Mouse (Mus musculus) midbrain, postnatal 0 days (tissue): Measurements from ENCODE around the gene Ly6g5b. TPM values are rescaled to one million over a fixed set of nuclear protein-coding genes. Genes with fewer than 3 reads are reported as not detected.

Experiments used
- ATAC-seq: fragments of 200-750 bp; cut with Nextera tagmentation; 2 replicates; pipeline ENCODE4 v1.8.0; 2017; ENCODE audit warnings: moderate number of reproducible peaks, mild to moderate bottlenecking, moderate TSS enrichment, moderate library complexity; ENCODE audit not compliant: low FRiP score
- DNase-seq: peaks from one replicate; pipeline ENCODE4 v3.0.0-alpha.2; 2015; ENCODE audit warnings: low spot score
- H3K27ac ChIP-seq: fragments of 300-500 bp; sonication (generic); 2 replicates; pipeline ENCODE4 v1.5.1; 2014; ENCODE audit warnings: low read depth, mild to moderate bottlenecking, low read length, mixed read lengths
- H3K27me3 ChIP-seq: fragments of 300-500 bp; sonication (generic); 2 replicates; pipeline ENCODE4 v1.6.1; 2014; ENCODE audit warnings: low read length, control low read depth, mixed read lengths; ENCODE audit not compliant: insufficient read depth
- H3K36me3 ChIP-seq: fragments of 300-500 bp; sonication (generic); 2 replicates; pipeline ENCODE4 v1.6.1; 2014; ENCODE audit warnings: low read length, control low read depth, mixed read lengths; ENCODE audit not compliant: insufficient read depth
- H3K4me1 ChIP-seq: fragments of 300-500 bp; sonication (generic); 2 replicates; pipeline ENCODE4 v1.6.1; 2014; ENCODE audit warnings: mild to moderate bottlenecking, control low read depth, antibody characterized with exemption, low read length, mixed read lengths; ENCODE audit not compliant: insufficient read depth
- H3K4me2 ChIP-seq: fragments of 300-500 bp; sonication (generic); 2 replicates; pipeline ENCODE4 v1.6.1; 2014; ENCODE audit warnings: low read depth, mild to moderate bottlenecking, low read length, mixed read lengths; ENCODE audit not compliant: poor library complexity, severe bottlenecking
- H3K4me3 ChIP-seq: fragments of 300-500 bp; sonication (generic); 2 replicates; pipeline ENCODE4 v1.5.1; 2014; ENCODE audit warnings: low read depth, mild to moderate bottlenecking, low read length, moderate library complexity
- H3K9ac ChIP-seq: fragments of 300-500 bp; sonication (generic); replicated peaks from 2 replicates; pipeline ENCODE4 v1.6.1; 2014; ENCODE audit warnings: mild to moderate bottlenecking, low read length, moderate library complexity, mixed read lengths; ENCODE audit not compliant: poor library complexity, severe bottlenecking
- H3K9me3 ChIP-seq: fragments of 300-500 bp; sonication (generic); 2 replicates; pipeline ENCODE4 v1.6.1; 2016; ENCODE audit warnings: low read length, control low read depth
- CTCF ChIP-seq: IDR thresholded peaks from 2 replicates; pipeline ENCODE4 v1.5.1; 2016; ENCODE audit warnings: antibody characterized with exemption, mild to moderate bottlenecking
- WGBS: fragments of 180-500 bp; shearing (Covaris S2); extraction: QIAGEN DNeasy Blood & Tissue Kit; methylation state at CpG from one replicate; pipeline ENCODE4 v1.1.7; 2014; 5-methylcytosine and 5-hydroxymethylcytosine counted together
- polyA plus RNA-seq: library from polyadenylated mRNA; unstranded; fragments of >200 nt; fragmentation: Nextera tagmentation; extraction: Ambion mirVana; gene quantifications from 2 replicates; pipeline ENCODE4 v1.2.1, GENCODE M21; 2015
- total RNA-seq: library from RNA; depleted of rRNA; stranded (reverse); fragments of >200 nt; gene quantifications from 2 replicates; pipeline ENCODE4 v1.2.3, GENCODE M21; 2014

The Ly6g5b gene
- total and polyA plus RNA-seq, 2 experiments from 2014 or later, result 0.99 to 1.8 TPM

DNA sequence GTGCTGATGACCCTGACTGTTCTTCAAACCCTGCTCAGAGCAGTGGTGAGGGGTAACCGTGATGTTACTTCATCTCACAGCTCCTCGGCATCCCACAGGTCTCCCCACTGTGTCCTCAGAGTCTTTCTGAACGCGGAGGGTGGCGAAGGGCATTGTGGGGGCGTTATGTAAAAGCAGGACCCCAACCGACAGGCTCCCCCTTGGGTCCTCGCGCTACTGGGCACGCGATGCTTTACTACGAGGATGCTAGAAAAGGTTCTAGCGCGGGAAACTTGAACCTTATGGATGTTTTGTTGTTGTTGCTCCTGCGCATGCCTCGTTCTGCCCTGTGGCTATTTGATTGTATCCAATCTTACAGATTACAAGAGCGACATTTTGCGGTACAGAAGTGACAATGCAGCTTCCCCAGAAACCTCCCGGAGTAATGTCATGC is 6.7 kb upstream of the Ly6g5b start, which contains the start of gene Csnk2b:
Gene Csnk2b, minus strand, starts transcription at position 183 of the 433 bp plus-strand sequence.
- ATAC-seq (peak; percentile 59), DNase-seq (peak; percentile 94)
- Histone ChIP-seq H3K36me3 (peaks cover 23% of the 10 kb centered on the region), H3K27ac (peak within 1 kb of the TSS; percentile 92), H3K27me3 (no peaks in the 10 kb centered on the region), H3K4me2 (peak within 1 kb of the TSS; percentile 94), H3K9ac (peak within 1 kb of the TSS; percentile 89), H3K4me3 (peak within 1 kb of the TSS; percentile 92), H3K4me1 (peaks cover 4% of the 10 kb centered on the region; the same call in 1 of the 2 replicates), H3K9me3 (no peaks in the 10 kb centered on the region)
- TF ChIP-seq CTCF, result peak; percentile 60
- 0% methylated on average over 19 of the region's 19 CpGs for WGBS

- Histone ChIP-seq H3K36me3 (peaks cover 25% of the 10 kb centered on the region), H3K9ac (peak within 1 kb of the TSS; percentile 89), H3K27me3 (no peaks in the 10 kb centered on the region), H3K4me2 (peak within 1 kb of the TSS; percentile 94), H3K9me3 (no peaks in the 10 kb centered on the region), H3K4me3 (peak within 1 kb of the TSS; percentile 92), H3K4me1 (no peaks in the 10 kb centered on the region), H3K27ac (peak within 1 kb of the TSS; percentile 92)
- ATAC-seq (peak; percentile 93), DNase-seq (peak; percentile 100)
- TF ChIP-seq CTCF, result no peak
- under 1% methylated on average over 50 of the region's 50 CpGs for WGBS
Observed at GRCm38 (mm10) chr17:35121143-35121799, 6.0 kb upstream of the Ly6g5b start, which contains the start of gene Gpank1. Gene Gpank1 (plus strand): TSS chr17:35121455.

DNA sequence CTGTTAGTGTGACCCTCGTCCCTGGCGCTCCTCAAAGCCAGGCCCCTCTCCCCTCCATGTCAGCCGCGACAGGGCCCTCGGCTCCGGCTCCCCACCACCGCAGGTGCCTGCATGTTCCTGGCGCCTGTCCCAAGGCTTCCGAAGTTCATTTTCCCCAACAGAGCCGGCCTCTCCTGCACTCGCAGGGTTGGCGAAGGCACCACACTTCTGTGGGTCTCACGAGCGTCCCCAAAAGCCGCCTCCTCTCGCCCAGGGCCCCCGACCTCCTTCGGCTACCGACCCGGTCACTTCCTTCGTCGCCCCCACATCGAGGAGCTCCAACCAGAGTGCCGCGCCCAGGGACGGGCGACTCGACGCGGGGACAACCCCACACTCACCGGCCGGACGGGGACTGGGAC is 5.5 kb upstream of the Ly6g5b start:
- ATAC-seq, result no peak
- peak overlapping the region; percentile 92 for H3K4me3 ChIP-seq

DNA sequence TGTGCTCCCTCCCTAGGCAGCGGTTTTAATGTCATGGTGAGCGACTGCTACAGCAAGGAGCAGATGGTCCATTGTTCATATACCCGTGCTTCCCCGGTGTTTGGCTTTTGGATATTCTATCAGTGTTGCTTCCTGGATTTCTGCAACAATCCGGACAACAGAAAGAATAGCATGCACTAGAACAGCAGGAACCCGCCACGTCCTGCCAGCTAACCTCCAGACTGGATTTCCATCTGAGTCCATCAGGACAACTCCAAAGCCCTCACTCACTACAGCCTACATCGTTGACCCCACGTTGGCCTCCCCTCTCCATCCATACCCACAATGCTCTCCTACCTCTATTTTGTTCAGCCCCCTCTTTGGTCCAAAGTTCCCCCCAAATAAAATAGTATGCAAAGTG is 3.5 kb downstream of the Ly6g5b start:
- peaks cover 24% of the 10 kb centered on the region for H3K36me3 ChIP-seq
- H3K4me2 ChIP-seq, result no peak overlapping the region
- no peaks in the 10 kb centered on the region for H3K27me3 ChIP-seq
- WGBS, result 72% methylated on average over 9 of the region's 9 CpGs
- H3K27ac ChIP-seq, result no peak overlapping the region
- no peak for TF ChIP-seq CTCF
- no peaks in the 10 kb centered on the region for H3K9me3 ChIP-seq
- ATAC-seq (no peak), DNase-seq (no peak)
- no peaks in the 10 kb centered on the region for H3K4me1 ChIP-seq
- no peak overlapping the region for H3K9ac ChIP-seq
- no peak overlapping the region for H3K4me3 ChIP-seq

More for the DNA sequence above, 5.5 kb upstream of the Ly6g5b start:
- no peaks in the 10 kb centered on the region for H3K9me3 ChIP-seq
- TF ChIP-seq CTCF, result no peak
- 0% methylated on average over 33 of the region's 33 CpGs for WGBS
- peaks cover 30% of the 10 kb centered on the region for H3K36me3 ChIP-seq
- peak overlapping the region; percentile 89 for H3K9ac ChIP-seq
- H3K27ac ChIP-seq, result peak overlapping the region; percentile 60
- H3K27me3 ChIP-seq, result no peaks in the 10 kb centered on the region
- H3K4me2 ChIP-seq, result peak overlapping the region; percentile 94
- no peaks in the 10 kb centered on the region for H3K4me1 ChIP-seq
- DNase-seq, result no peak

DNA sequence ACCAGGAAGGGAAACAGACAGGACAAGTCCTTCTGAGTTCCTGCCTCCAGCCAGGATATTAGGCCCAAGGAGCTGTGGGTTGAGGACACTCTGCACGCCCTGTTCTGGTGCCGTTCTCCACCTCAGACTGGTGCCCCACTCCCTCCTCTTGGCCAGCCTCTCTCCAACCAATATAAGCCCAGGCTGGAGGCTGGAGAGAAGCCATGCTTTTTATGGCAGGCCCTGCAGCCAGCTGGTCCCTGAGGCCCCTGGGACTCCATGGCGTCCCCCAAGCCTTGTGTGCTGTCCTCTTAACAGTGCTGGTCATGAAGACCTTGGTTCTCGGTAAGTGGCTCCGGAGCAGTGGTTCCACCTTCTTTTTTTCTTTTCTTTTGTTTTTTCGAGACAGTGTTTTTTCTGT is 7.1 kb downstream of the Ly6g5b start, which contains the start of gene Ly6g5c:
Gene Ly6g5c, plus strand, starts transcription at position 183 of the 400 bp plus-strand sequence.
- Histone ChIP-seq H3K27ac (no peak within 1 kb of the TSS), H3K9ac (no peak within 1 kb of the TSS), H3K27me3 (no peaks in the 10 kb centered on the region), H3K4me1 (no peaks in the 10 kb centered on the region), H3K4me2 (no peak within 1 kb of the TSS), H3K4me3 (no peak within 1 kb of the TSS), H3K36me3 (peaks cover 8% of the 10 kb centered on the region), H3K9me3 (no peaks in the 10 kb centered on the region)
- TF ChIP-seq CTCF, result no peak
- WGBS, result 85% methylated on average over 6 of the region's 6 CpGs
- no peak for ATAC-seq
- no peak for DNase-seq

DNA sequence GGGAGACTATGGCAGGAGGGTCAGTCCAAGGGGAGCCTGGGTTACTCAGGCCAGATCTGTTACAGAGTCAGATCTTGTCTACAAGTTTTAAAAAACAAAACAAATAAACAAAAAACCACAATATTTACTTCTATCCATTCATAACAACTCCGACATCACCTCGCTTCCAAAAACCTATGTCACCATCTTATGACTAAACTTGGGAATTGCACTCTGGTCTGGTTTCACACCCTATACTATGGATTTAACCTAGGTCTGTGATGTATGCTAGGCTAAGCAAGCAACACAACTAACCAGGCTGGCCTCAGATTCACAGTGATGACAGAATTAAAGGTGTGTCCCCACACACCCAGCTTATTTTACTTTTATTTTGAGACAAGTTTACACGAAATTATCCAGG is 8.7 kb downstream of the Ly6g5b start:
- ATAC-seq, result no peak
- DNase-seq, result peak; percentile 42
- 56% methylated on average over 3 of the region's 3 CpGs for WGBS

More for the DNA sequence above, 8.7 kb downstream of the Ly6g5b start:
- Histone ChIP-seq H3K36me3 (peaks cover 22% of the 10 kb centered on the region), H3K27me3 (no peaks in the 10 kb centered on the region), H3K4me1 (no peaks in the 10 kb centered on the region), H3K9me3 (no peaks in the 10 kb centered on the region), H3K4me2 (peak overlapping the region; percentile 26; the same call in 1 of the 2 replicates), H3K27ac (no peak overlapping the region), H3K9ac (no peak overlapping the region), H3K4me3 (no peak overlapping the region)
- TF ChIP-seq CTCF, result peak; percentile 62
